Mouse (Mus musculus) skeletal muscle tissue, adult 2 months (tissue): ENCODE measurements around the gene Acap2.

ENCODE experiments used
- DNase-seq: peaks from one replicate; pipeline ENCODE4 v3.0.0-alpha.2; 2012; ENCODE audit warnings: low read depth, low spot score

Acap2 gene

GRCm38 (mm10) chr16:31081891-31082290, 119.2 kb downstream of the Acap2 start:
- DNase-seq: no peak

GRCm38 (mm10) chr16:31081125-31081664, 119.8 kb downstream of the Acap2 start, which contains the start of gene Xxylt1:
Gene Xxylt1, minus strand, starts transcription at chr16:31081432.
- peak; percentile 85 for DNase-seq

GRCm38 (mm10) chr16:31080573-31081051, 120.4 kb downstream of the Acap2 start:
- DNase-seq: peak; percentile 45

GRCm38 (mm10) chr16:31077396-31077795, 123.6 kb downstream of the Acap2 start:
- no peak for DNase-seq

- no peak for DNase-seq
Observed at GRCm38 (mm10) chr16:31076436-31076835, 124.6 kb downstream of the Acap2 start.

GRCm38 (mm10) chr16:31074324-31074908, 126.6 kb downstream of the Acap2 start:
- no peak for DNase-seq

GRCm38 (mm10) chr16:31071731-31072130, 129.3 kb downstream of the Acap2 start:
- DNase-seq: no peak

- peak; percentile 66 for DNase-seq
Observed at GRCm38 (mm10) chr16:31070358-31071133, 130.5 kb downstream of the Acap2 start.

GRCm38 (mm10) chr16:31069211-31070166, 131.6 kb downstream of the Acap2 start:
- DNase-seq: no peak

- peak; percentile 21 for DNase-seq
Observed at GRCm38 (mm10) chr16:31068280-31068679, 132.8 kb downstream of the Acap2 start.

- DNase-seq: peak; percentile 68
Observed at GRCm38 (mm10) chr16:31066344-31067098, 134.5 kb downstream of the Acap2 start.

GRCm38 (mm10) chr16:31064782-31065181, 136.3 kb downstream of the Acap2 start:
- DNase-seq: no peak

GRCm38 (mm10) chr16:31062918-31063317, 138.1 kb downstream of the Acap2 start:
- no peak for DNase-seq

- peak; percentile 41 for DNase-seq
Observed at GRCm38 (mm10) chr16:31061246-31061880, 139.7 kb downstream of the Acap2 start.

GRCm38 (mm10) chr16:31060714-31061113, 140.3 kb downstream of the Acap2 start:
- no peak for DNase-seq

GRCm38 (mm10) chr16:31060226-31060625, 140.8 kb downstream of the Acap2 start:
- no peak for DNase-seq

GRCm38 (mm10) chr16:31059730-31060129, 141.3 kb downstream of the Acap2 start:
- DNase-seq: no peak

GRCm38 (mm10) chr16:31052812-31053211, 148.2 kb downstream of the Acap2 start:
- DNase-seq: no peak

- no peak for DNase-seq
Observed at GRCm38 (mm10) chr16:31052177-31052726, 148.8 kb downstream of the Acap2 start.

GRCm38 (mm10) chr16:31050701-31051100, 150.3 kb downstream of the Acap2 start:
- DNase-seq: no peak
